Mouse (Mus musculus): Measurements from ENCODE around the gene Cd55b.

Cd55b gene

GRCm38 (mm10) chr1:130342429-130342828, 80.4 kb downstream of the Cd55b start:
- DNase-seq (ENCODE audit: low spot score in 2 of 2): no peak
